Mouse (Mus musculus) midbrain, postnatal 0 days (tissue): Measurements from ENCODE around the gene Gsto1. TPM values are rescaled to one million over a fixed set of nuclear protein-coding genes. Genes with fewer than 3 reads are reported as not detected.

Experiments used
- ATAC-seq: fragments of 200-750 bp; cut with Nextera tagmentation; 2 replicates; pipeline ENCODE4 v1.8.0; 2017; ENCODE audit warnings: moderate number of reproducible peaks, mild to moderate bottlenecking, moderate TSS enrichment, moderate library complexity; ENCODE audit not compliant: low FRiP score
- DNase-seq: peaks from one replicate; pipeline ENCODE4 v3.0.0-alpha.2; 2015; ENCODE audit warnings: low spot score
- H3K27ac ChIP-seq: fragments of 300-500 bp; sonication (generic); 2 replicates; pipeline ENCODE4 v1.5.1; 2014; ENCODE audit warnings: low read depth, mild to moderate bottlenecking, low read length, mixed read lengths
- H3K27me3 ChIP-seq: fragments of 300-500 bp; sonication (generic); 2 replicates; pipeline ENCODE4 v1.6.1; 2014; ENCODE audit warnings: low read length, control low read depth, mixed read lengths; ENCODE audit not compliant: insufficient read depth
- H3K36me3 ChIP-seq: fragments of 300-500 bp; sonication (generic); 2 replicates; pipeline ENCODE4 v1.6.1; 2014; ENCODE audit warnings: low read length, control low read depth, mixed read lengths; ENCODE audit not compliant: insufficient read depth
- H3K4me1 ChIP-seq: fragments of 300-500 bp; sonication (generic); 2 replicates; pipeline ENCODE4 v1.6.1; 2014; ENCODE audit warnings: mild to moderate bottlenecking, control low read depth, antibody characterized with exemption, low read length, mixed read lengths; ENCODE audit not compliant: insufficient read depth
- H3K4me2 ChIP-seq: fragments of 300-500 bp; sonication (generic); 2 replicates; pipeline ENCODE4 v1.6.1; 2014; ENCODE audit warnings: low read depth, mild to moderate bottlenecking, low read length, mixed read lengths; ENCODE audit not compliant: poor library complexity, severe bottlenecking
- H3K4me3 ChIP-seq: fragments of 300-500 bp; sonication (generic); 2 replicates; pipeline ENCODE4 v1.5.1; 2014; ENCODE audit warnings: low read depth, mild to moderate bottlenecking, low read length, moderate library complexity
- H3K9ac ChIP-seq: fragments of 300-500 bp; sonication (generic); replicated peaks from 2 replicates; pipeline ENCODE4 v1.6.1; 2014; ENCODE audit warnings: mild to moderate bottlenecking, low read length, moderate library complexity, mixed read lengths; ENCODE audit not compliant: poor library complexity, severe bottlenecking
- H3K9me3 ChIP-seq: fragments of 300-500 bp; sonication (generic); 2 replicates; pipeline ENCODE4 v1.6.1; 2016; ENCODE audit warnings: low read length, control low read depth
- CTCF ChIP-seq: IDR thresholded peaks from 2 replicates; pipeline ENCODE4 v1.5.1; 2016; ENCODE audit warnings: antibody characterized with exemption, mild to moderate bottlenecking
- WGBS: fragments of 180-500 bp; shearing (Covaris S2); extraction: QIAGEN DNeasy Blood & Tissue Kit; methylation state at CpG from one replicate; pipeline ENCODE4 v1.1.7; 2014; 5-methylcytosine and 5-hydroxymethylcytosine counted together
- polyA plus RNA-seq: library from polyadenylated mRNA; unstranded; fragments of >200 nt; fragmentation: Nextera tagmentation; extraction: Ambion mirVana; gene quantifications from 2 replicates; pipeline ENCODE4 v1.2.1, GENCODE M21; 2015
- total RNA-seq: library from RNA; depleted of rRNA; stranded (reverse); fragments of >200 nt; gene quantifications from 2 replicates; pipeline ENCODE4 v1.2.3, GENCODE M21; 2014

The Gsto1 gene
- total and polyA plus RNA-seq, 2 experiments from 2014 or later = 95.4 to 152 TPM

GRCm38 (mm10) chr19:47821494-47821872 is 33.3 kb upstream of the Gsto1 start:
- no peaks in the 10 kb centered on the region; the same call in 1 of the 2 replicates for H3K4me1 ChIP-seq
- no peak overlapping the region for H3K9ac ChIP-seq
- ATAC-seq (no peak), DNase-seq (no peak)
- 67% methylated on average over 7 of the region's 7 CpGs for WGBS
- no peaks in the 10 kb centered on the region for H3K9me3 ChIP-seq
- peaks cover 4% of the 10 kb centered on the region; the same call in 1 of the 2 replicates for H3K27me3 ChIP-seq
- no peak overlapping the region for H3K4me3 ChIP-seq
- H3K4me2 ChIP-seq = no peak overlapping the region
- no peak for TF ChIP-seq CTCF
- no peaks in the 10 kb centered on the region for H3K36me3 ChIP-seq
- H3K27ac ChIP-seq = no peak overlapping the region

- H3K4me3 ChIP-seq = no peak overlapping the region
- H3K9me3 ChIP-seq = no peaks in the 10 kb centered on the region
- H3K36me3 ChIP-seq = no peaks in the 10 kb centered on the region
- no peaks in the 10 kb centered on the region; the same call in 1 of the 2 replicates for H3K4me1 ChIP-seq
- no peak overlapping the region for H3K27ac ChIP-seq
- DNase-seq (peak; percentile 62), ATAC-seq (peak; percentile 41; the same call in 1 of the 2 replicates)
- peaks cover 4% of the 10 kb centered on the region; the same call in 1 of the 2 replicates for H3K27me3 ChIP-seq
- 21% methylated on average over 8 of the region's 8 CpGs for WGBS
- 0 out of 2 replicates have a peak overlapping the region, but pooled peaks have one; percentile 10 for H3K4me2 ChIP-seq
- no peak overlapping the region for H3K9ac ChIP-seq
- TF ChIP-seq CTCF = peak; percentile 61
These were observed 32.5 kb upstream of the Gsto1 start for GRCm38 (mm10) chr19:47822143-47822796.

- H3K4me3 ChIP-seq = no peak overlapping the region
- no peaks in the 10 kb centered on the region for H3K36me3 ChIP-seq
- no peak overlapping the region for H3K4me2 ChIP-seq
- H3K27me3 ChIP-seq = peaks cover 4% of the 10 kb centered on the region; the same call in 1 of the 2 replicates
- no peak overlapping the region for H3K9ac ChIP-seq
- TF ChIP-seq CTCF = no peak
- ATAC-seq (no peak), DNase-seq (no peak)
- WGBS = 88% methylated on average over 5 of the region's 5 CpGs
- no peaks in the 10 kb centered on the region; the same call in 1 of the 2 replicates for H3K4me1 ChIP-seq
- no peak overlapping the region for H3K27ac ChIP-seq
- no peaks in the 10 kb centered on the region for H3K9me3 ChIP-seq
These were observed 30.7 kb upstream of the Gsto1 start for GRCm38 (mm10) chr19:47824026-47824425.

- no peaks in the 10 kb centered on the region for H3K9me3 ChIP-seq
- no peak overlapping the region for H3K4me3 ChIP-seq
- 84% methylated on average over 14 of the region's 14 CpGs for WGBS
- no peak overlapping the region for H3K9ac ChIP-seq
- DNase-seq (no peak), ATAC-seq (no peak)
- H3K4me1 ChIP-seq = no peaks in the 10 kb centered on the region
- H3K27ac ChIP-seq = no peak overlapping the region
- no peaks in the 10 kb centered on the region for H3K36me3 ChIP-seq
- no peak for TF ChIP-seq CTCF
- H3K4me2 ChIP-seq = no peak overlapping the region
- H3K27me3 ChIP-seq = no peaks in the 10 kb centered on the region
These were observed 24.8 kb upstream of the Gsto1 start for GRCm38 (mm10) chr19:47829913-47830450.

- Histone ChIP-seq H3K4me1 (no peaks in the 10 kb centered on the region), H3K4me2 (no peak overlapping the region), H3K9me3 (no peaks in the 10 kb centered on the region), H3K36me3 (no peaks in the 10 kb centered on the region), H3K27ac (no peak overlapping the region), H3K4me3 (no peak overlapping the region), H3K27me3 (no peaks in the 10 kb centered on the region), H3K9ac (no peak overlapping the region)
- DNase-seq (no peak), ATAC-seq (no peak)
- TF ChIP-seq CTCF = no peak
- 96% methylated on average over 8 of the region's 8 CpGs for WGBS
These were observed 23.7 kb upstream of the Gsto1 start for GRCm38 (mm10) chr19:47831111-47831510.

- no peak overlapping the region for H3K27ac ChIP-seq
- H3K4me2 ChIP-seq = no peak overlapping the region
- H3K27me3 ChIP-seq = no peaks in the 10 kb centered on the region
- no peak overlapping the region for H3K9ac ChIP-seq
- WGBS = 91% methylated on average over 16 of the region's 16 CpGs
- ATAC-seq (no peak), DNase-seq (no peak)
- no peaks in the 10 kb centered on the region for H3K36me3 ChIP-seq
- H3K4me3 ChIP-seq = no peak overlapping the region
- TF ChIP-seq CTCF = no peak
- H3K9me3 ChIP-seq = no peaks in the 10 kb centered on the region
- H3K4me1 ChIP-seq = no peaks in the 10 kb centered on the region
These were observed 22.5 kb upstream of the Gsto1 start for GRCm38 (mm10) chr19:47832316-47832715.
